Mouse (Mus musculus): ENCODE data around the gene Cyb5r3.

Gene Cyb5r3

GRCm38 (mm10) chr15:83172492-83173429 lies at the start of gene Cyb5r3:
Gene Cyb5r3 (minus strand): TSS chr15:83172592.
- no peak; the same call in 1 of the 2 replicates for ATAC-seq (ENCODE audit: insufficient number of reproducible peaks, low FRiP score, low TSS enrichment)

GRCm38 (mm10) chr15:83221721-83222120 lies 49.3 kb upstream of the Cyb5r3 start:
- ATAC-seq (ENCODE audit: insufficient number of reproducible peaks, low FRiP score, low TSS enrichment): no peak

DNA sequence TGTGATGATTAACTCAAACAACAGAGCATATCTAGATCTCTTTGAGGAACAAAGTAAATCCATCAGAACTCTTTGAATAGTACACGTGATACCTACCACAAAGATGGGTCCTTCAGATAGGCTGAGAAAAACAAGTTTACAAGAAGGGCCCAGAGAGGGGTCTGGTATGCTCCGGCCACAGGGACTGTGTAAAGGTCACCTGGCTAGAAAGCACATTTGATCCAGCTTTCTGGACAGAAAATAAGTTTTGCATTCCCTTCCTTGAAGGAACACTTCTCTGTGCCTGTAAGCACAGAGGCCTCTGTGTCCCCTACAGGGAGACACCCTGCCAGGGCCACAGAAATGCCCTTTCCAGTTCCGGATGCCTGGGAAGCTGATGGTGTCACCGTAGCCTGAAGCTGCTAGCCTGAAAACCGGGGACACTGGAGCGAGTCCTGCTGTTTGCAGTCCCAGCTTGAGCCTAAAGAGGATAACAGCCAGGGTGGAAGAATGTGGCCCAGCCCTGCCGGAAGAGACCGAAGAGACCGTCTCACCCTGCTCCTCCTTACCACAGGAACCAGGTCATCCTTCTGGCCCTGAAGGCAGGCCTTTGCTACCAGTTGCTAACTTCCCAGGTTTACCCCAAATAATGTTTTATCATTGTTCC lies 48.1 kb upstream of the Cyb5r3 start:
- no peak for ATAC-seq (ENCODE audit: insufficient number of reproducible peaks, low FRiP score, low TSS enrichment)

DNA sequence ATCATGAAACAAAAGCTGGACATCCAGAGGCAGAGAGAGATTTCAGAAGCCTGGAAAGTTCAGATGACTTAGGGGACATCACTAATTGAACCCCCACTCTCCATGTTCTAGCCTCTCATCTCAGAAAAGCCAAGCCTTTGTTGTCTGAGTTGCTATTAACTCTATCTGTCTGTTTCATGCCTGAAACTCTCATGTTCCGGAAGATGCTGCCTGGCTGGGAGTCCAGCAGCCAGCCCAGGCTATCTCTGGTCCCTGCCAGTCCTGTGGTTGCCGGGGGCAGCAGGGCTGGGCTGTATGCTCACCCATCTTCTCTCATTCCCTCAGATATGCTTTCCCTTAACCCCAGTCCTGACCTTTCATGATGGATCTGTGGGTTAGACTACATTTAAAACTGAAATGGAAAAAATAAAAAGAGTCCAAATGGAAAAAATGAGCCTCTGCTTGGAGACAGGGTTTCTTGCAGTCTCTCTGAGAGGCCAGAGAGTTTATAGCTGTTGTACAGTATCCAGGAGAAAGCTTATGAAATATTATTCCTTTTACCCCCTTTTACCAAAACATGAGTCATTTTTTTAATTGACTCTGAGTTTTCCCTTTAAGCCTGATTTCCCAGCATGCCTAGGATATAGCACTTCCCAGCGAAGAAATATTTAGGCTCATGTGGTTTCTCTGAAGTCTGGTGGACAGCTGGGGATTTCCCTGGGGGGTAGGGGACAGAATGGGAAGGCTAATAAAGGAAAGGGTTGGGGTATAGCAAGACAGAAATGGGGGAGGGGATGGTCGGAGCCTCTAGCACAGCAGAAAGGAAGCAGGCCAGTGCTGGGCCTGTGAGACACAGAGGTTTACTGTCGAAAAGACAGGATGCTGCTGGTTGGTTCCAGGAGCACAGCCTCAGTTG lies 43.2 kb upstream of the Cyb5r3 start:
- ATAC-seq (ENCODE audit: insufficient number of reproducible peaks, low FRiP score, low TSS enrichment): no peak

GRCm38 (mm10) chr15:83210229-83210628 lies 37.8 kb upstream of the Cyb5r3 start:
- ATAC-seq (ENCODE audit: insufficient number of reproducible peaks, low FRiP score, low TSS enrichment): no peak

DNA sequence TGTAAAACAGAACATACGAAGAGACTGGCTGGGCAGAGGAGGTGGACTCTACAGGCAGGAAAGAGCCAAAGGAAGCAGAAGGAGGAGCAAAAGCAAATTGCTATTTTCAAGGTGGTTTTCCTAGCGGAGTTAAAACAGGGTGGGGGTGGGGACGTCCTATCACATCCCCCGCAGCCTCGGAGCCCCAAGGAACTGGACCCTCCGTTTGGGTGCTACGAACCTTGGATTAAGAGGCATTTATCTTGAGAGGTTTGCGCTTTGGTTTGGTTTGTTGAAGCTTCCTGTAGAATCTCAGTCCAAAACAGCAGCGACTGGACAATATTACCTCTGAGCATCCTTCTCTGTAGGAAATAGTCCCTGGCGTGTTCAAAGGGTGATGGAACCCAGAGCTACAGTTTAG lies 37.3 kb upstream of the Cyb5r3 start:
- no peak for ATAC-seq (ENCODE audit: insufficient number of reproducible peaks, low FRiP score, low TSS enrichment)

GRCm38 (mm10) chr15:83209092-83209695 lies 36.8 kb upstream of the Cyb5r3 start:
- ATAC-seq (ENCODE audit: insufficient number of reproducible peaks, low FRiP score, low TSS enrichment): no peak

GRCm38 (mm10) chr15:83204731-83205451 lies 32.5 kb upstream of the Cyb5r3 start:
- peak; percentile 68; the same call in 1 of the 2 replicates for ATAC-seq (ENCODE audit: insufficient number of reproducible peaks, low FRiP score, low TSS enrichment)

GRCm38 (mm10) chr15:83202412-83202811 lies 30.0 kb upstream of the Cyb5r3 start:
- no peak for ATAC-seq (ENCODE audit: insufficient number of reproducible peaks, low FRiP score, low TSS enrichment)

GRCm38 (mm10) chr15:83193413-83193812 lies 21.0 kb upstream of the Cyb5r3 start:
- no peak for ATAC-seq (ENCODE audit: insufficient number of reproducible peaks, low FRiP score, low TSS enrichment)

DNA sequence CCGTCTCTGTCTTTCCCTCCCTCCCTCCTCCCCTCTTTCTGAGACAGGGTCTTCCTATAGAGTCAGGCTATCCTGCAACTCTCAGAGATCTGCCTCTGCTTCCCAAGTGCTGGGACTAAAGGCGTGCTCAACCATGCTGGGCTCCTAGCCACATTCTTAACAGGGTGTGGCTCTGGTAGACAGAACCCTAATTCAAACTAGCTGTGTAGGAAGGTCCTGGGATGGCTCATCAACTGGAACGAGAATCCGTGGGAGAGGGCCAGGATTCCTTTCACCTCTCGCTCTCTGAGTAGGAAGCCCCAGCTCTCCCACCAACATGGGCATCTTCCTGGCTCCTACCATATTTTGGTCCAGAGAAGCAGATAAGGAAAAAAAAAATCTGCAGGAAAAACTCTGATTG lies 10.0 kb upstream of the Cyb5r3 start:
- ATAC-seq (ENCODE audit: insufficient number of reproducible peaks, low FRiP score, low TSS enrichment): no peak

DNA sequence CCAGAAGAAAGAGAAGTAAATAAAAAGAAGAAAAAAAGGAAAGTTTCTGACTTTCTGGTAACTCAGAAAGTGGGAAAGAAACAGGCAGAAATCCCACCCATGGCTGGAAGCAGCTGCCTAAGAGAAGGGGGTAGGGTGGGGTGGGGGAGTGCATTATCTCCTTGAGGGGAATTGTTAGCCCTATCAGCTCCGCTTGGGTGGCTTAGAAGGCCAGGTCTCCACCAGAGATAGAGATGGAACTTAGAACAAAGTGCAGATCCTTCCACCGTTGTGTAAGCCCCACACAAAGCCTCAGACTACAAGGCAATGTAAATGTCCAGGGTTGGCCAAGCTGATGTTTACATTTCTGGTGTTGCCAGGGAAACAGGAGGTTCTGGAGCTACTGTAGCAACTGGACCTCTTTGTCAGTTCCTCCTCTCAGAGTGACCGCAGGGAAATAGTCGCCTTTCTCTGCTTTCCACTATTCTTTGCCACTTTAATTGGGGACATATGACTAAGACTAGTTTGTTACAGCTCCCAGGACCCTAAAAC lies 9.5 kb upstream of the Cyb5r3 start:
- no peak for ATAC-seq (ENCODE audit: insufficient number of reproducible peaks, low FRiP score, low TSS enrichment)

DNA sequence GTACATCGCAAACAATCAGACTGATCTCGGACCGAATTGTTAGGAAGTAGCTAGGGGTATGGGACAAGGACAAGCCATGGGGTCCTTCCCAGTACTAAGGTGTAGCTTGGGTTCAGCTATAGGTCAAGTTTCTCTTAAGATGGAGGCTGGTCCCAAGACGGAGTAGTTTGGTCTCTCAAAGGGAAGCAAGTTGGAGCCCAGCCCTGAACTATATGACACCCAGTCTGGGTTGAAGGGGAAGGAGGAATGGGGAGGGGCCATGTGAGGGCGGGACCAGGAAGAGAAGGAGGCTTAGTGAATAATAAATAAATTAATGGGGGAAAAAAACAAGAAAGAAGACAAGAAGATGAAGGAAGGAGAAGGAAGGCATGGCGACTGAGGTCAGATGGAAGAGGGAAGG lies 7.6 kb upstream of the Cyb5r3 start:
- no peak for ATAC-seq (ENCODE audit: insufficient number of reproducible peaks, low FRiP score, low TSS enrichment)

DNA sequence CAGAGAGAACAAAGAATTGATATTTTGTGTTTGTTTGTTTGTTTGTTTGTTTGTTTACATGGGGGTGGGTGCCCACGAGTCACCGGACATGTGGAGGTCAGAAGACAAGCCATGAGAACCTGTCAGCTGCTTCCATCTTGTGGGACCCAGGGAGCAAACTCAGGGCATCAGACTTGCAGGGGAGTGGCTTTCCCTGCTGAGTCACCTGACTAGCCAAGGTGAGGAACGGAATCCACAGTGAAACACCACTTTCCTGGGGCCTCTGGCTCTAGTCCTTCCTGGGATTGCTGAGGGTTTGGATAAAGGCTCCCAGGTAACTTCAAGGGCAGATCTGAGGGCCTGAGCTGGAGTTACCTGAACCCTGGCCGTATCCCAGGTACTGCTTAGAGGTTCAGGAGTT lies 4.3 kb upstream of the Cyb5r3 start:
- no peak for ATAC-seq (ENCODE audit: insufficient number of reproducible peaks, low FRiP score, low TSS enrichment)

DNA sequence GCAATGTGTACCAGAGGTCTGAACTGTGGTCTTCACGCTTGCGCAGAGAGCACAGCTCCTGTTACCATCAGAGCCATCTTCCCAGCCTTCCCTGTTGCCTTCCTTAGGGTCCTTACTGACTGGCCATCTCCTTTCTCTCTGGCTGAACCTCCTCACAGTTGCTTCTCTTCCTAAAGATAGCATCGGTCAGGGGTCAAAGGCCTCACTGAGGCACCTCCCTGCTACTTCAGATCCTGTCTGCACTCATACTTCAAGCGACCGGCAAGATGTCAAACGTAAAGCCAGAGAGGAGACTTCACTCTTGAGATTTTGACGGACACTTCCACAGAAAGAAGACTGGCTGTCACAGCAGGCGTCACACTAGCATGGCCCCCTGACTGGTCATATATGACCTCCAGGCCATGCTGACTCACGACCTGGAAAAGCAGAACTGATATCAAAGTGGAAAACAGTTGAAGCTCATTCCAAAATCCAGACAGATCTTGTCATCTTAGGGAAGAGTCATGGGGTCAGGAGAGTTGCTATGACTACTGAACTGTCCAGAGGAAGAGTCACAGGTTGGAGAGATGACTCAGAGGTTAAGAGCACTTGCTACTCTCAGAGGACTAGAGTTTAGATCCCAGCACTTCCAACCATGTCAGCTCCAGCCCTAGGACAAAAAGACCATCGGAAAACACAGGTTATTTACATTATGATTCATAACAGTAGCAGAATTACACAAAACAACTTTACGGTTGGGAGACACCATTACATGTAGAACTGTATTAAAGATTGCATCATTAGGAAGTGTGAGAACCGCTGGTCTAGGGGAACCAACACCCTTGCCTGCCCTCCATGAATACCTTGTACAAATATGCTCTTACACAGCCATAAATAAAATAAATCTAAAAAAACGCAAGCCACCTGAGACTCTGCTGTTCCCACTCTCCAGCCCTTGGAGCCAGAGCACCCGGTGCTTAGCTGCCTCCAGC lies 1.8 kb upstream of the Cyb5r3 start:
- no peak for ATAC-seq (ENCODE audit: insufficient number of reproducible peaks, low FRiP score, low TSS enrichment)

- ATAC-seq (ENCODE audit: insufficient number of reproducible peaks, low FRiP score, low TSS enrichment): peak; percentile 88
Observed at GRCm38 (mm10) chr15:83171712-83172481, 495 bp downstream of the Cyb5r3 start.

GRCm38 (mm10) chr15:83170956-83171659 lies 1.3 kb downstream of the Cyb5r3 start:
- ATAC-seq (ENCODE audit: insufficient number of reproducible peaks, low FRiP score, low TSS enrichment): no peak

All from cerebellum, adult (tissue).